Mouse (Mus musculus): ENCODE results near the gene Dpy19l3.

GRCm38 (mm10) chr7:35683409-35684122, 70.7 kb downstream of the Dpy19l3 start:
- TF ChIP-seq CTCF (IDR thresholded peaks at IDR 0.05; ENCODE audit: low read depth): no peak
- TF ChIP-seq EP300 (IDR thresholded peaks at IDR 0.05; ENCODE audit: low read depth): no peak

Measured in liver, embryonic 14.5 days (tissue).